Mouse (Mus musculus) brain, adult 2 months (tissue): ENCODE results near the gene Exosc1.
A peak's percentile ranks its signal among the peaks of the same experiment; 100 is the strongest.

Experiments used
- DNase-seq: peaks from one replicate; pipeline ENCODE4 v3.0.0; 2011; ENCODE audit warnings: low read depth, low spot score

Gene Exosc1

GRCm38 (mm10) chr19:41913774-41914591 lies 19.2 kb downstream of the Exosc1 start:
- DNase-seq = peak; percentile 21

- peak; percentile 51 for DNase-seq
Observed at GRCm38 (mm10) chr19:41912121-41913080, 20.8 kb downstream of the Exosc1 start.

GRCm38 (mm10) chr19:41911178-41912073 lies 21.8 kb downstream of the Exosc1 start, which contains the start of gene Pgam1:
Gene Pgam1, plus strand, starts transcription at chr19:41911923.
- DNase-seq = peak; percentile 99

GRCm38 (mm10) chr19:41910396-41910795 lies 22.8 kb downstream of the Exosc1 start:
- DNase-seq = no peak

GRCm38 (mm10) chr19:41908736-41909135 lies 24.5 kb downstream of the Exosc1 start:
- no peak for DNase-seq

- peak; percentile 61 for DNase-seq
Observed at GRCm38 (mm10) chr19:41907079-41907760, 26.0 kb downstream of the Exosc1 start.

- DNase-seq = no peak
Observed at GRCm38 (mm10) chr19:41906311-41907078, 26.7 kb downstream of the Exosc1 start.

GRCm38 (mm10) chr19:41905246-41905645 lies 28.0 kb downstream of the Exosc1 start:
- no peak for DNase-seq

- DNase-seq = no peak
Observed at GRCm38 (mm10) chr19:41902848-41903593, 30.2 kb downstream of the Exosc1 start.

- DNase-seq = no peak
Observed at GRCm38 (mm10) chr19:41901696-41902095, 31.5 kb downstream of the Exosc1 start.

- DNase-seq = no peak
Observed at GRCm38 (mm10) chr19:41900495-41901090, 32.6 kb downstream of the Exosc1 start.

- peak; percentile 80 for DNase-seq
Observed at GRCm38 (mm10) chr19:41898860-41899259, 34.4 kb downstream of the Exosc1 start.

- no peak for DNase-seq
Observed at GRCm38 (mm10) chr19:41896319-41896711, 36.9 kb downstream of the Exosc1 start.

GRCm38 (mm10) chr19:41895460-41896318 lies 37.5 kb downstream of the Exosc1 start, which contains the start of gene Rrp12:
Gene Rrp12, minus strand, starts transcription at chr19:41896173.
- DNase-seq = peak; percentile 97

GRCm38 (mm10) chr19:41894959-41895358 lies 38.3 kb downstream of the Exosc1 start:
- DNase-seq = no peak

GRCm38 (mm10) chr19:41888191-41888590 lies 45.0 kb downstream of the Exosc1 start:
- no peak for DNase-seq

GRCm38 (mm10) chr19:41883882-41884281 lies 49.3 kb downstream of the Exosc1 start:
- DNase-seq = no peak

- no peak for DNase-seq
Observed at GRCm38 (mm10) chr19:41881842-41882241, 51.4 kb downstream of the Exosc1 start.
